Mouse (Mus musculus): ENCODE measurements around the gene Nox1. TPM values are rescaled to one million over a fixed set of nuclear protein-coding genes. Genes with fewer than 3 reads are reported as not detected.
"Not testable (repeated sequence)": the region's sequence is repeated elsewhere in the genome, so short reads cannot be mapped to it uniquely, and the experiment has no call there.

The Nox1 gene
- 2.0 TPM in 1 of 2 replicates, not detected in the other for total RNA-seq (2017)

GRCm38 (mm10) chrX:134221856-134222255 is at the start of gene Nox1:
Gene Nox1 (minus strand): TSS chrX:134221956.
- ATAC-seq (ENCODE audit: extremely low read depth, insufficient number of reproducible peaks, low FRiP score, poor library complexity, severe bottlenecking), result no peak

DNA sequence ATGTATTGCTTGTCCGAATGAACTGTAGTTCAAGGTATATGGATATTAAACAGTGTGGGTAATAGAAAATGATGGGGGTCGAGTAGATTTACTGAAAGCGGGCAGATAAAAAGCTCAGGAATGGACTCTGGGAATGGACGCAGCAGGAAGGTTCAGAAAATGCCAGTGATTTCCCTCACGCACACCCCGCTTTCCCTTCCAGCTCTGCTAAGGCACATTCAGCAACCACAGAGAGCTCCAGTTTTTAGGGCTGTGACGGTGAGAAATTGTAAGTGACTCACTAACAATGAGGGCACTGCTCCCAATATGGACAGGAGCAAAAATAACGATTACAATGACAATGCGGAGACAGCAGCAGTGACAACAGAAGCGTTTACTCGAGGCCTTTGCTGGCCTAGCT is 40.4 kb upstream of the Nox1 start:
- no peak for ATAC-seq (ENCODE audit: extremely low read depth, insufficient number of reproducible peaks, low FRiP score, poor library complexity, severe bottlenecking)

DNA sequence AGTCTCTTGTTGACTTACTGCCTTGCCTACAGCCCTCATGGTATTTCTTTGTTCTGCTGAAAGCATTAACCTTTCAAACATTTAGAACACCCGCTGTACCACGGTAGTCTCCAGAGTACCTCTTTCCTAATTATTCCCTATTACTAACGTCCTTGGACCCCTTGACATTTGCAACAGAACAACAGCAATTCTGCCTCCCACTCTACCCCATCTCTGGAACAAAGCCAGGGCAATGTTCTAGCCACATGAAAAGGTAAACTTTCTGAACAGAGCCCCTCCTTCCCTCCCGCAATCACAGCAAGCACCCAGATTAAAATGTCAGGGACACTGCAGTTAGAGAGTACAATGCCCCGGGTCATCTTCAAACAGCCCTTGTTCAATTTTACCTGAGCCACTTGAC is 39.4 kb upstream of the Nox1 start:
- no peak for ATAC-seq (ENCODE audit: extremely low read depth, insufficient number of reproducible peaks, low FRiP score, poor library complexity, severe bottlenecking)

DNA sequence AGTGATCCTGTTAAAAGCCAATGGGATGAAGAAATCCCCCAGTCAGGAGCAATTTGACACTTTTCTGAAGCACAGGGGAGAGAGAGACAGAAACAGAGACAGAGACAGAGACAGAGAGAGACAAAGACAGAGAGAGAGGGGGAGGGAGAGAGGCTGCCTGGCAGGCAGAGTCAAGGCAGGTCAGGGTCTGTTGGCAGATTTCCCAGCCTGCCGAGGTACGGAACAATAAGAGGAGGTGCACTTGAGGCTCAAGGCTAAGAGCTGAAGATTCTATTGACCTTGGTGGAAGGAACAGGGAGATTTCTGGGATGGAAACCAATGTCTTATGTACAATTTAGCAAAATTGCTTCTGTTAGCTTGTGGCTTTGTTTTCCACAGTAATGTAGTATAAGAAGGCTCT is 26.4 kb upstream of the Nox1 start:
- no peak for ATAC-seq (ENCODE audit: extremely low read depth, insufficient number of reproducible peaks, low FRiP score, poor library complexity, severe bottlenecking)

GRCm38 (mm10) chrX:134245946-134246345 is 24.2 kb upstream of the Nox1 start:
- ATAC-seq (ENCODE audit: extremely low read depth, insufficient number of reproducible peaks, low FRiP score, poor library complexity, severe bottlenecking), result no peak

- no peak for ATAC-seq (ENCODE audit: extremely low read depth, insufficient number of reproducible peaks, low FRiP score, poor library complexity, severe bottlenecking)
These were observed 16.5 kb upstream of the Nox1 start for GRCm38 (mm10) chrX:134238266-134238665.

- no peak for ATAC-seq (ENCODE audit: extremely low read depth, insufficient number of reproducible peaks, low FRiP score, poor library complexity, severe bottlenecking)
These were observed 11.3 kb upstream of the Nox1 start for GRCm38 (mm10) chrX:134233048-134233447.

- ATAC-seq (ENCODE audit: extremely low read depth, insufficient number of reproducible peaks, low FRiP score, poor library complexity, severe bottlenecking), result no peak
These were observed 1.1 kb downstream of the Nox1 start for GRCm38 (mm10) chrX:134220618-134221017.

DNA sequence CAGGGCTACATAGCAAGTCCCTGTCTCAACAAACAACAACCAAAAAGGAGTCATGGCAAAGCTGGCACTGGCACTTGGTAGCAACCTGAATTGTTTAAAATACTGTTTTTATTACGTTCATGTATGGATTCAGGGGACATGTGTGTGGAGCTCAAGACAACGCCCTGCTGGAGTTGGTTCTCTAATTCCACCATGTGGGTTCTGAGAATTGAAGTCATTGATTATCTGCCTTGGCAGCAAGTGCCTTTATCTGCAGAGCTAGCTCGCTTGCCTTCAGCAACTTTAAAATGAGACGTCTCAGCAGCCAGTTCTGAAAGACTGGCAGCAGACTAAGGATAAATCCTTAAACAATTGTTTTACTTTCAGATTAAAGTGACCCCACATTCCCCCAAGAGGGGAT is 3.6 kb downstream of the Nox1 start:
- ATAC-seq (ENCODE audit: extremely low read depth, insufficient number of reproducible peaks, low FRiP score, poor library complexity, severe bottlenecking), result no peak

- ATAC-seq (ENCODE audit: extremely low read depth, insufficient number of reproducible peaks, low FRiP score, poor library complexity, severe bottlenecking), result no peak
These were observed 10.6 kb downstream of the Nox1 start for GRCm38 (mm10) chrX:134211151-134211642.

- ATAC-seq (ENCODE audit: extremely low read depth, insufficient number of reproducible peaks, low FRiP score, poor library complexity, severe bottlenecking), result no peak
These were observed 13.3 kb downstream of the Nox1 start for GRCm38 (mm10) chrX:134208491-134208890.

DNA sequence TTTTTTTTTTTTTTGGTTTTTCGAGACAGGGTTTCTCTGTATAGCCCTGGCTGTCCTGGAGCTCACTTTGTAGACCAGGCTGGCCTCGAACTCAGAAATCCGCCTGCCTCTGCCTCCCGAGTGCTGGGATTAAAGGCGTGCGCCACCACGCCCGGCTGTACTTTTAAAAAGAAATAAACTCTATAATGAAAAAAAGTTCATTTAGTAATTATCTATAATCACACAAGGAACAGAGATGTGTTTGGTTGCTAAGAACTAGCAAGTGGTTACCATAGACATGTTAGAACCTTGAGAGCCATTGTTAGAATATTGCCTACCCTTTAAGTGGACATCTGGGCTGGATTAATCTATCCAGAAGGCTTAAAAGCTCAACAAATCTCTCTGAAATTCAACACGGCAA is 34.6 kb downstream of the Nox1 start, which contains the start of gene Arl13a:
Gene Arl13a (plus strand): TSS at position 301 of the 400 bp plus-strand sequence.
- ATAC-seq (ENCODE audit: extremely low read depth, insufficient number of reproducible peaks, low FRiP score, poor library complexity, severe bottlenecking), result not testable (repeated sequence)

DNA sequence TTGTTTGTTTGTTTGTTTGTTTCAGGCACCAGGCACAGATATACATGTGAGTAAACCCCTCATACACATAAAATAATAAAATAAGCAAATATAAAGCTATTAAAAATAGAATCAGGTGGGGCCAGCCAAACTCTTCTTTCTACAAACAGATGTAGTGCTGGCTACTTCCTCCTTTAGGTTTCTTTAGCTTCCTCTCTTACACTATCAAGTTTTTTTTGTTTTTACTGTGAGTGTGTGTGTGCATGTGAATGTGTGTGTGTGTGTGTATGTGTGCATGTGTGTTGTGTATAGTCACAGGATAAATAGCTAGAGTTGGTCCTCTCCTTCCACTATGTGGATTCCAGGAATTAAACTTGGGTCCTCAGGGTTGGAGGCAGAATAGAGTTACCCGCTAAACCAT is 47.1 kb downstream of the Nox1 start:
- ATAC-seq (ENCODE audit: extremely low read depth, insufficient number of reproducible peaks, low FRiP score, poor library complexity, severe bottlenecking), result no peak

DNA sequence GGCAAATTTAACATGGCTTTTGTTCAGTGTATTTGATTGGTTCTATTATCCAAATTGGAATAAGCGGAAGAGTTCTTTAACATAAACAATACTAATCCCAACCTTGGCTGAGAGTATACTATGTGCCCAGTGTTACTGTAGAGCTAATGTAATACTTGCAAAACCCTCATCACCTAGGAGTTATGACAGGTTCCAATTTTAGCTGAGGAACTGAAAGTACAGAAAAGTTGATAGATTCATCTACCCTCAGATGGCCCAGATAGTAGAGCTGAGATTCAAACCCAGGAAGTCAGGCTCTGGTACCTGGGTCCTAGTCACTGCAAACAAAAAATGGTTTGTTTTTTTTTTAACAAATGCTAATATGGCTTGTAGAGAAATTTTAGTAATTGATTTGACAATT is 51.2 kb downstream of the Nox1 start:
- ATAC-seq (ENCODE audit: extremely low read depth, insufficient number of reproducible peaks, low FRiP score, poor library complexity, severe bottlenecking), result no peak

- peak; percentile 67; the same call in 1 of the 2 replicates for ATAC-seq (ENCODE audit: extremely low read depth, insufficient number of reproducible peaks, low FRiP score, poor library complexity, severe bottlenecking)
These were observed 58.3 kb downstream of the Nox1 start for GRCm38 (mm10) chrX:134163484-134163883.

- no peak for ATAC-seq (ENCODE audit: extremely low read depth, insufficient number of reproducible peaks, low FRiP score, poor library complexity, severe bottlenecking)
These were observed 58.9 kb downstream of the Nox1 start for GRCm38 (mm10) chrX:134162826-134163225.

- ATAC-seq (ENCODE audit: extremely low read depth, insufficient number of reproducible peaks, low FRiP score, poor library complexity, severe bottlenecking), result peak; percentile 55; the same call in 1 of the 2 replicates
These were observed 59.6 kb downstream of the Nox1 start, which contains the start of gene Xkrx for GRCm38 (mm10) chrX:134162043-134162720. Gene Xkrx (minus strand): TSS chrX:134162076.

DNA sequence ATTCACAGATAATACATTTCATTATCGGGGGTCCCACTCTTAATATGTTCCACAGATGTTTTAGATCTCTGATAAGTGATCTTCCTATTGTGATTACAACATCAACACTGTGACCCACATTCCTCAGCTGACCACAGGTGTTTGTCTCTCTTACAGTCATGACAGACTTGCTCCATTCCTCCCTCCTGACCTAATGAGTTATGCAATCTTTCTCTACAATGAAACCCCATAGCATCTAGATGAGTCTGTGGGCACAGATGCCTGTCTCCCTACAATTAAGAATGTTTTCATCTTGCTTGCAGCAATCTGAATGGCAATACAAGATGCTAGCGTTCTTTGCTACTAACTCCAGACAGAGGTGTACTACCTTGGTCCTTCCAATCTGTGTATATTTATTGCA is 61.3 kb downstream of the Nox1 start:
- no peak for ATAC-seq (ENCODE audit: extremely low read depth, insufficient number of reproducible peaks, low FRiP score, poor library complexity, severe bottlenecking)

DNA sequence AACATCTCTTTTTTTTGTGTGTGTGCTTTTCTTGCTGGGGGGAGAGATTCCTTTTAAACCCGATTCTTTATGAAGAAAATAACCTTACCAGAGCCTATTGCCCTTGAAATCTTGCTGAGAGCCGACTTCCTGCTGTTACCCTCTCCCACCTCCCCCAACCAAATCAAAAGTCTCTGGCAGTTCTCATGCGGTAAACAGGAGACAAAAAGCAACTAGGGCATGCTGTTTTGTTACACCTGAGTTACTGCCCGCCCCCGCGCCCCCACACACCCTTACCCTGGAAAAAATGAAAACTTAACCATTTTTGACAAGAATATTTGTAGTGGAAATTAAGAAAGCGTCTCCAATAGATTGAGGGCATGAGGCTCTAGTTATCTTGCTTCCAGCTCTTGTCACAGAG is 63.6 kb downstream of the Nox1 start:
- ATAC-seq (ENCODE audit: extremely low read depth, insufficient number of reproducible peaks, low FRiP score, poor library complexity, severe bottlenecking), result no peak

GRCm38 (mm10) chrX:134141986-134142385 is 79.8 kb downstream of the Nox1 start:
- ATAC-seq (ENCODE audit: extremely low read depth, insufficient number of reproducible peaks, low FRiP score, poor library complexity, severe bottlenecking), result no peak

- ATAC-seq (ENCODE audit: extremely low read depth, insufficient number of reproducible peaks, low FRiP score, poor library complexity, severe bottlenecking), result no peak
These were observed 80.2 kb downstream of the Nox1 start for GRCm38 (mm10) chrX:134141551-134141950.

All from neutrophil, adult 5-6 weeks (primary cell).